Mouse (Mus musculus): Measurements from ENCODE around the gene Sash3.

The Sash3 gene

DNA sequence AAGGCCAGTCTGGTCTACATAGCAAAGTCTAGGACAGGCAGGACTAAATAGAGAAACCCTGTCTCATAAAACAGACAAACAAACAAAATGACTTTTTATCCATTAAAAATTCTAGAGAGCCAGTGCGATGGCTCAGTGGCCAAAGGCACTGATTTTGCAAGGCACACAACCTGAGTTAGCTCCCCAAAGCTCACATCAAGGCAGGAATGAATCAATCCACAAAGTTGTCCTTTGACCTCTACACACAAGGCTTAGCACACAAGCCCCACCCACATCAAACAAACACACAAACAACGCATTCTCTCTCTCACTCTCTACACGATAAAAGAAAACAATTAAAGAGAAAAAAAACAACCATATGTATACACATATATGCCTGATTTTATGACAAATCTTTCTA, 38.5 kb downstream of the Sash3 start:
- Histone ChIP-seq H3K4me1 (replicated peaks; ENCODE audit: low read depth, low read length) (no peaks in the 10 kb centered on the region), H3K36me3 (ENCODE audit: insufficient read depth, low read length) (peaks cover 4% of the 10 kb centered on the region; the same call in 1 of the 2 replicates)
- TF ChIP-seq CTCF (conservative IDR thresholded peaks at IDR 0.05; ENCODE audit: low read length) (no peak), NANOG (IDR thresholded peaks at IDR 0.05; ENCODE audit: borderline replicate concordance, low read length) (no peak), POU5F1 (IDR thresholded peaks at IDR 0.05; ENCODE audit: borderline replicate concordance, low read length) (no peak)

DNA sequence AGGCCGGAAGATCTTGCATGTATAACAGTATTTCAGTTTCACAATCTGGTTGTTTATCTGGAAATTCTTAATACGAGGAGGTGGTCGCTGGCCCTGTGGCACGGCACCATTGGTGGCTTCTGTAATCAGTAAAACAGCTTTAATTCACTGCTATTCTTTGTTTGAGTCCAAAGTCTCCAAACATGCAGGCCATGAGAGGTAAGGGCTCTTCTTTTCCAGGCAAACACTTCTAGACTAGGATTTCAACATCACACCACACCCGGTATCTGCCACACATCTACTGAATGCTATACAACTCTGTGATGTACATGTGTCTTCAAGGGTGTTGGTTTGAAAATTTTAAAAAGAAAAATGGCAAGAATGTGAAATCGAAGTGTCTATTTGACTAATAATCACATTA, 45.0 kb downstream of the Sash3 start:
- Histone ChIP-seq H3K4me3 (replicated peaks; ENCODE audit: low read length) (no peak overlapping the region), H3K4me1 (replicated peaks; ENCODE audit: low read depth, low read length) (peaks cover 14% of the 10 kb centered on the region), H3K36me3 (ENCODE audit: insufficient read depth, low read length) (peaks cover 21% of the 10 kb centered on the region), H3K9me3 (ENCODE audit: low read length) (no peaks in the 10 kb centered on the region), H3K27me3 (ENCODE audit: insufficient read depth, low read length) (no peaks in the 10 kb centered on the region)
- TF ChIP-seq POU5F1 (IDR thresholded peaks at IDR 0.05; ENCODE audit: borderline replicate concordance, low read length) (no peak), NANOG (IDR thresholded peaks at IDR 0.05; ENCODE audit: borderline replicate concordance, low read length) (no peak), CTCF (conservative IDR thresholded peaks at IDR 0.05; ENCODE audit: low read length) (no peak)

More for the DNA sequence above, 38.5 kb downstream of the Sash3 start:
- H3K27me3 ChIP-seq (ENCODE audit: insufficient read depth, low read length): no peaks in the 10 kb centered on the region
- H3K4me3 ChIP-seq (replicated peaks; ENCODE audit: low read length): no peak overlapping the region
- H3K9me3 ChIP-seq (ENCODE audit: low read length): no peaks in the 10 kb centered on the region

DNA sequence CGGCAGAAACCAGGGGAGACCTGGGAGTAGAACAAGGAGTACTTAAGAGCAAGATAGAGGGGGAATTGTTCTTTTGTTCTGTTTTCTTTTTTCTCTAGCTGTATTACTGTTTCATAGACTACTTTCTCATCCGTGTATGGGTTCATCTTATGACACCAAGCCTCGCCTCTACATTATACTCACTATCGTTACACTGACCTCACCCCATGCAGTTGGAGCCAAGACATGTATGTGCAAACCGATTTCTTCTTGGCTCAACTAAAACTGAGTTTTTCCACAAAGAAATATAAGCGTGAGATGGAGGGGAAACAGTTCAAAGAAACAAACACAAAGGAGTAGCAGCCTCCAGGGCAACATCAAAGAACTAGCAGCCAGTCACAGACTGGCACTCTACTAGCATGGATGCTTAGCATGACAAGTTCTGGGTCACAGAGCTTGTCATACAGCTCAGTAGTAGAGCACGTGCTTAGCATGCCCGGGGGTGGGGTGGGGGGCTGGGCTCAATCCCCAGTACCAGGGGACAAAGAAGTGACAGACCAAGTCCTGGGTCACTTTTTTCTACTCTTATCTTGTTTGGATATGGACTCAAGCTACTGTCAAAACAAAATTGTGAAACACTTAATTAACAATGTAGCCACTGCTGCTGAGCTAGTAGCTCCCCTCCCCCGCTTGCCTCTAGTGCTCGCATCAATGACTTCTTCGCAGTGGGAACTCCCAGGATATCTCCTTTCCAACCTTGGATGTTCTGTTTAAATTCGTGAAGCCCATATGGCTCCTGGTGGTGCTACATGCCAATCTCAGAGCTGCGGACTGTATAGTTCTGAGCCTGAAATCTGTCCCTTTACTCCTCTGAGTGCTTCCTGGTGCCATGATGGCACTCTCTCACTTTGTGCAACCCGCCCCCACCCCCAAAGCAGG, 47.3 kb downstream of the Sash3 start:
- Histone ChIP-seq H3K9me3 (ENCODE audit: low read length) (no peaks in the 10 kb centered on the region), H3K36me3 (ENCODE audit: insufficient read depth, low read length) (peaks cover 21% of the 10 kb centered on the region), H3K4me1 (replicated peaks; ENCODE audit: low read depth, low read length) (peaks cover 35% of the 10 kb centered on the region), H3K27me3 (ENCODE audit: insufficient read depth, low read length) (no peaks in the 10 kb centered on the region), H3K4me3 (replicated peaks; ENCODE audit: low read length) (no peak overlapping the region)
- TF ChIP-seq CTCF (conservative IDR thresholded peaks at IDR 0.05; ENCODE audit: low read length) (no peak), POU5F1 (IDR thresholded peaks at IDR 0.05; ENCODE audit: borderline replicate concordance, low read length) (no peak), NANOG (IDR thresholded peaks at IDR 0.05; ENCODE audit: borderline replicate concordance, low read length) (no peak)

DNA sequence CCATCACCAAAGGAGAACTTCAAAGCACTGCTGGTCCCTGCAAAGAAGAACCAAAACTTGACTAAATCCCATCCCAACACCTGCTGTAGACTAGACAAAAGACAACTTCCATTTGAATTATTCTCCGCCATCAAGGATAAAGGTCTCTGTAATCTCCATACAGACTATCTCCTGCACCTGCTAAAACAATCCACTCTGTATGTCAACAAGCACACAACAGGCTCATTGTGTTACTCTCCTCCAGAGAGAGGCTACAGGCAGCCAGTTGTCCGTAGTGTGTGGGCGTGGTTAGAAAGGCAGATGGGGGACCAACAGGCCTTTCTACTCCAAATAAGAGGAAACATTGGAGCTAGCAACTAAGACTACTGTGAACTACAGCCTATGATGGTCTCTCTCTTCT, 51.6 kb downstream of the Sash3 start:
- Histone ChIP-seq H3K36me3 (ENCODE audit: insufficient read depth, low read length) (peaks cover 8% of the 10 kb centered on the region; the same call in 1 of the 2 replicates), H3K27me3 (ENCODE audit: insufficient read depth, low read length) (no peaks in the 10 kb centered on the region), H3K4me1 (replicated peaks; ENCODE audit: low read depth, low read length) (peaks cover 54% of the 10 kb centered on the region), H3K9me3 (ENCODE audit: low read length) (no peaks in the 10 kb centered on the region), H3K4me3 (replicated peaks; ENCODE audit: low read length) (no peak overlapping the region)
- TF ChIP-seq CTCF (conservative IDR thresholded peaks at IDR 0.05; ENCODE audit: low read length) (no peak), NANOG (IDR thresholded peaks at IDR 0.05; ENCODE audit: borderline replicate concordance, low read length) (peak; percentile 30; the same call in 1 of the 2 replicates), POU5F1 (IDR thresholded peaks at IDR 0.05; ENCODE audit: borderline replicate concordance, low read length) (no peak)

DNA sequence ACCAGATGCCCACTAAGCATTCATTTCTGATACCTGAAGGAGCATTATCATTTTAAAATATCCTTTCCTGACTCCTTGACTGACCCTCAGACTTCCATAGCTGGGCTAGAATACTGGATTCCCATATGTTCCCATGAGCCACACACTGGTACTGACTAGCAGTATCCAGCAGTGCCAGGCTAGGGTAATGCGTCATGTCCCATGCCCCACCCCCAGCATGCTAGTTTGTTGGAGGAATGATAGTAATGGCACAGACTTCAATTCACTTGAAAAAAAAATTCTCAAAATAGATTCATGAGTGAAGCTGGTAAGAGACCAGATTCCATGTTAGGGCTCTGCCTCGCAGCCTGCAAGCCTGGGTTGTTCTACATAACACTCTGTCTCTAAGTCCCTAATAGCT, 52.8 kb downstream of the Sash3 start:
- peaks cover 51% of the 10 kb centered on the region for H3K4me1 ChIP-seq (replicated peaks; ENCODE audit: low read depth, low read length)
- no peak overlapping the region for H3K4me3 ChIP-seq (replicated peaks; ENCODE audit: low read length)
- TF ChIP-seq NANOG (IDR thresholded peaks at IDR 0.05; ENCODE audit: borderline replicate concordance, low read length) (no peak), CTCF (conservative IDR thresholded peaks at IDR 0.05; ENCODE audit: low read length) (no peak), POU5F1 (IDR thresholded peaks at IDR 0.05; ENCODE audit: borderline replicate concordance, low read length) (no peak)
- no peaks in the 10 kb centered on the region for H3K27me3 ChIP-seq (ENCODE audit: insufficient read depth, low read length)
- no peaks in the 10 kb centered on the region for H3K9me3 ChIP-seq (ENCODE audit: low read length)
- peaks cover 4% of the 10 kb centered on the region; the same call in 1 of the 2 replicates for H3K36me3 ChIP-seq (ENCODE audit: insufficient read depth, low read length)

DNA sequence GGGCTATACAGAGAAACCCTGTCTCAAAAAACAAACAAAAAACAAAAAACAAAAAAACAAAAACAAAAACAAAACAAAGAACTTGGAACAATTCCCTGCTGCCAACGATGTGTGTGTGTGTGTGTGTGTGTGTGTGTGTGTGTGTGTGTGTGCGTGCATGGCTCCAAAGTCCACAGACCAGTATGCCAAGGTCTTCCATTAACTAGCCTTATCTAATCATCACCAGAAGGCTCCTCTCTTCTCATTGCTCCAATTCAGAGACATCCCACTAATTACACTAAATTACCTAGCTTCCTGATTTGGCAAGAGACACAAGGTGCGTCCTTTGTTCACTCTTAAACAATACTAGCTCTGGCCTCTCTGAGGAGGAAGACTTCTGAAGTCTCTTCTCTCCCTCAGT, 54.5 kb downstream of the Sash3 start:
- no peaks in the 10 kb centered on the region for H3K27me3 ChIP-seq (ENCODE audit: insufficient read depth, low read length)
- H3K9me3 ChIP-seq (ENCODE audit: low read length): no peaks in the 10 kb centered on the region
- H3K4me1 ChIP-seq (replicated peaks; ENCODE audit: low read depth, low read length): peaks cover 46% of the 10 kb centered on the region
- peaks cover 5% of the 10 kb centered on the region; the same call in 1 of the 2 replicates for H3K36me3 ChIP-seq (ENCODE audit: insufficient read depth, low read length)
- H3K4me3 ChIP-seq (replicated peaks; ENCODE audit: low read length): no peak overlapping the region
- no peak for TF ChIP-seq POU5F1 (IDR thresholded peaks at IDR 0.05; ENCODE audit: borderline replicate concordance, low read length)
- TF ChIP-seq NANOG (IDR thresholded peaks at IDR 0.05; ENCODE audit: borderline replicate concordance, low read length): no peak
- no peak for TF ChIP-seq CTCF (conservative IDR thresholded peaks at IDR 0.05; ENCODE audit: low read length)

DNA sequence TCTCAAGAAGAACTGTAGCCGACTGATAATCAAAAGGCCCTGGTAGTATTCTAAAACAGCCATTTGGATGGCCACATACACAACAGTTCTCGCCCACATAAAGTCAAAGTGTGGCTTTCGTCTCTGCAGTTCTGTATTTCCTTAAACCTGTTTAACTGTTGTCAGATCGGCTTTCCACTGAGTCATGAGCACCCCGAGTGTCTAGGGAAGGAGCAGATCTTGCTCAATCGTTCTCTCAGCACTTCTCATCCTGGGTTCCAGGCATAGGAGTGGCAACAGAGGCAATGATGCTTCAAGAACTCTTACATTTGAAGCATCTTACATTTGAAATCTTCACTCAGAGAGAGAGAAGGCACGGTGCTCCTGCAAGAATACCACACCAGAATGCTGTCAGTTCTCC, 55.7 kb downstream of the Sash3 start:
- TF ChIP-seq POU5F1 (IDR thresholded peaks at IDR 0.05; ENCODE audit: borderline replicate concordance, low read length) (no peak), CTCF (conservative IDR thresholded peaks at IDR 0.05; ENCODE audit: low read length) (no peak), NANOG (IDR thresholded peaks at IDR 0.05; ENCODE audit: borderline replicate concordance, low read length) (no peak)
- peaks cover 8% of the 10 kb centered on the region for H3K36me3 ChIP-seq (ENCODE audit: insufficient read depth, low read length)
- H3K9me3 ChIP-seq (ENCODE audit: low read length): no peaks in the 10 kb centered on the region
- H3K4me1 ChIP-seq (replicated peaks; ENCODE audit: low read depth, low read length): peaks cover 37% of the 10 kb centered on the region
- H3K4me3 ChIP-seq (replicated peaks; ENCODE audit: low read length): no peak overlapping the region
- no peaks in the 10 kb centered on the region for H3K27me3 ChIP-seq (ENCODE audit: insufficient read depth, low read length)

DNA sequence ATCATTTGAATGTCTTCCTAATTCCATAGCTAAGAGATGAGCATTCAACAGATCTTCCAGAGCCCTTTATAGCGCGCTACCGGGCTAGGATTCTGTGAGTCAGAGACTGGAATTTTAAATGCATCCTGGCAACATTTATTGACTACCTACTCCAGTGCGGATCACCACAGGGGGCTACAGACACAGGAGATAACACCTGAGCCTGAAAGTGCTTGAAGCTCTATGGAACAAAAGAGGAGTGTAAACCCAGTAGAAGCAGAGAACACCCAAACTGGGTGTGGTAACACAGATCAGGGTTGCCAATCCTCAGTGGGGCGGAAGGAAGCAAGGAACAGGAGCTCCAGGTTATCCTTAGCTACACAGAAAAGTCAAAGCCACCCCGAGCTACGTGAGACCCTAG, 56.2 kb downstream of the Sash3 start:
- TF ChIP-seq POU5F1 (IDR thresholded peaks at IDR 0.05; ENCODE audit: borderline replicate concordance, low read length) (no peak), CTCF (conservative IDR thresholded peaks at IDR 0.05; ENCODE audit: low read length) (no peak), NANOG (IDR thresholded peaks at IDR 0.05; ENCODE audit: borderline replicate concordance, low read length) (no peak)

More for the DNA sequence above, 56.2 kb downstream of the Sash3 start:
- no peaks in the 10 kb centered on the region for H3K27me3 ChIP-seq (ENCODE audit: insufficient read depth, low read length)
- H3K4me3 ChIP-seq (replicated peaks; ENCODE audit: low read length): no peak overlapping the region
- peaks cover 35% of the 10 kb centered on the region for H3K4me1 ChIP-seq (replicated peaks; ENCODE audit: low read depth, low read length)
- H3K36me3 ChIP-seq (ENCODE audit: insufficient read depth, low read length): peaks cover 8% of the 10 kb centered on the region
- no peaks in the 10 kb centered on the region for H3K9me3 ChIP-seq (ENCODE audit: low read length)
